Mouse (Mus musculus): ENCODE results near the gene Lactbl1.

The Lactbl1 gene

GRCm38 (mm10) chr4:136678480-136678879 is 56.1 kb downstream of the Lactbl1 start:
- intact Hi-C loops (cut with DNase I): loop anchor here (1.0 kb wide), 1 partner anchor 163 kb away; no protein-coding TSS in a partner anchor

- intact Hi-C loops (cut with DNase I): no loop called here
Observed at GRCm38 (mm10) chr4:136679221-136679620, 56.8 kb downstream of the Lactbl1 start.

DNA sequence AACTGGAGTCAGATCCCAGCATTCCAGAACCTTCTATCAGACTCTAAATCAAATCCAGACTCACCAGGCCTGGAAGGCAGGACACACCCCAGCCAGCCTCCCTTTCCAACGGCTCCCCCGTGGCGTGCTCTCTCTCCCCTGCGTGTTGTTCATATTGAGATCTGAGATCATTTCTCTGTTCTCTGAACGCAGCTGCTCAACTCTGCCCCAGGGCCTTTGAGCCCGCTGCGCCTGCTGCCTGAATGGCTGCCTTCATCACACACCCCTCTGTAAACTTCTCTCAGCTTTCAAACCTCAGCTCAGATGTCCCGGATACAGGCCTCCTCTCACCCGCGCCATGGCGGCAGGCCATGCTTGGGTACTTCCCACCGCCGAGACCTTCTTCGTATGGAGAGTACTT is 58.2 kb downstream of the Lactbl1 start:
- intact Hi-C loops (cut with DNase I): no loop called here

DNA sequence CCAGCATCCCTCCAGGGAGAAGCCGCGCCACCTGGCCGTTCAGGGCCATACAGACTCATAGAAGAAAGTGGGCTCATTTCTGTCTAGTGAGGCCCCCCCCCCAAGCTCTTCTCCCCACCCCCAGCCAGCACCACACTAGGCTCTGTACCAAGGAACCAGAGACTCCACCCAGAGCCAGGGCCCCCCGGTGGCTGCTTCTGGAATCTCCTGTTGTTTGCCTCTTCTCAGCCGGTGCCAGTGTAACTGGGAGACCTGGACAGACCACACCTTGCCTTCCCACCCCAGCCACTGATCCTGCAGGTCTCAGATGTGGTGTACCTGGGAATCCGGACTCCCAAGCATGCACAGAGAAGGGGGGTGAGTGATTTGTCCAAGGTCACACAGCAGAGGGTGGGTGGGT is 62.1 kb downstream of the Lactbl1 start:
- intact Hi-C loops (cut with DNase I): no loop called here

DNA sequence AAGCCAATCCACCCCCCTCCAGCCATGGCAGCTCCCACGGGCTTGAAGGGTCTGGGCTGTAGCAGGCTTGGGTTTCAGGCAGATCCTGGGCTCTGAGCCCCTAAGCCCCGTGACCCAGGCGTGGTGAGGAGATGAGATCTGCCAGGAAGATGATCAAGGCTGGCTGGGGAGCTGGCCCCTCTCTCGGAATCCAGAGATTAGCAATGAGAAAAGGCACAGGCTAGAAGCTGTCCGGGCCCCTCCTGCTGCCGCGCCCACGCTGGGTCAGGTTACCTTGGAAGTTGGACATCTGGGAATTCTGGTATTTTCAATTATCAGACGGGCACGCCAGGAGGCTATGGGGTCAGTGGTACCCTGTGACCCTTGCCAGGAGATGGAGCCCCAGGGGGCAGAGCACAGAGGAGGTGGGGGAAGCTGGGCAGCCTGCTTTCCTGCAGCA is 63.0 kb downstream of the Lactbl1 start:
- intact Hi-C loops (cut with DNase I): no loop called here

GRCm38 (mm10) chr4:136688113-136688512 is 65.7 kb downstream of the Lactbl1 start:
- intact Hi-C loops (cut with DNase I): no loop called here

Small RNA genes lying within 50 kb of the gene (microRNA-seq; reads per million reads assigned to microRNA genes)
- gene Gm22180: 0 reads per million in 2 experiments

Measured in adrenal gland (tissue).